In the genomic region with DNA sequence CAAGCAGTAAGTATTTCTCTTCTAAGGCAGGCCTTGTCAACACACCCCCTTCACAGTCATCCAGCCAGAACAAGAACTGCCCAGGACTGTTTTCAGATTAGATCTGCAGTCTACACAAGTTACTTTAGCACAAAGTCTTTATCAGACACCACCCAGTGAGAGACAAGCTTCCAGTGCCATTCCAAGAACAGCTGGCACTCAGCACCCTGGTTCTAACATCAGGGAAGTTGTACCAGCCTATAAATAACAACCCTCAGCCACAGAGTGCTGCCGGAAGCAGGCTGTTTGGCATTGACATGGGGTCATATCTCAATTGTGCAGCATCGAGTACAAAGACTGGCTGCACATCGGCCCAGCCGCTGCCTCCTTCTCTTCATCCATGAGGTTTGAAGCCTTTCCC, we compare ENCODE assay signal across 9 mouse cellular contexts. TPM values are rescaled to one million over a fixed set of nuclear protein-coding genes. Genes with fewer than 3 reads are reported as not detected.
DNase-seq lines count a peak whose midpoint lies in the region; ATAC-seq and TF ChIP-seq lines count a peak whose summit lies in the region.
"Had no signal": no experiment of that assay in that cellular context is flagged by ENCODE, and none has a peak within 500 bp of the region (broad histone marks: within the 10 kb centered on the region; RNA-seq: fewer than 3 reads in every experiment).

No protein-coding gene starts in this region.

- peaks cover 13% of the 10 kb centered on the region; the same call in 1 of the 2 replicates for H3K4me1 ChIP-seq in intestine, embryonic 14.5 days (replicated peaks; ENCODE audit: control insufficient read depth, insufficient read depth, low read length)
- no peaks in the 10 kb centered on the region for H3K4me1 ChIP-seq in intestine, postnatal 0 days (replicated peaks; ENCODE audit: control insufficient read depth, insufficient read depth, low read length)
- peaks cover 23% of the 10 kb centered on the region for H3K4me1 ChIP-seq in hindbrain, embryonic 15.5 days (replicated peaks)

- no peak for TF ChIP-seq CTCF in intestine, postnatal 0 days (IDR thresholded peaks at IDR 0.05; ENCODE audit: low read depth)

- no peak overlapping the region for H3K4me3 ChIP-seq in intestine, embryonic 14.5 days (ENCODE audit: low read depth, low read length)
- no peak overlapping the region for H3K4me3 ChIP-seq in intestine, postnatal 0 days (ENCODE audit: low read depth, low read length)
- H3K4me3 ChIP-seq in hindbrain, embryonic 15.5 days: no peak overlapping the region

- 0 out of 2 replicates have a peak, but pooled peaks have one; percentile 20 for ATAC-seq in intestine, embryonic 14.5 days (replicated peaks; ENCODE audit: low FRiP score, low TSS enrichment, low read depth)
- no peak for ATAC-seq in intestine, postnatal 0 days
- ATAC-seq in erythroid progenitor cell, adult 5-6 weeks (replicated peaks; ENCODE audit: low FRiP score, poor library complexity, severe bottlenecking): peak; percentile 46; the same call in 1 of the 2 replicates
- ATAC-seq in hindbrain, embryonic 15.5 days (ENCODE audit: low FRiP score, low read depth): no peak
- ATAC-seq: Patski had no signal

- no peaks in the 10 kb centered on the region for H3K36me3 ChIP-seq in intestine, embryonic 14.5 days (ENCODE audit: control insufficient read depth, insufficient read depth, low read length)
- no peaks in the 10 kb centered on the region for H3K36me3 ChIP-seq in intestine, postnatal 0 days (ENCODE audit: control insufficient read depth, insufficient read depth)
- H3K36me3 ChIP-seq in hindbrain, embryonic 15.5 days: no peaks in the 10 kb centered on the region

- no peaks in the 10 kb centered on the region for H3K9me3 ChIP-seq in intestine, embryonic 14.5 days (ENCODE audit: control insufficient read depth, low read length)
- H3K9me3 ChIP-seq in intestine, postnatal 0 days (ENCODE audit: control insufficient read depth): no peaks in the 10 kb centered on the region
- no peaks in the 10 kb centered on the region for H3K9me3 ChIP-seq in hindbrain, embryonic 15.5 days

- H3K9ac ChIP-seq in intestine, embryonic 14.5 days (ENCODE audit: low read length): no peak overlapping the region
- no peak overlapping the region for H3K9ac ChIP-seq in intestine, postnatal 0 days (ENCODE audit: low read depth, low read length)
- H3K9ac ChIP-seq in hindbrain, embryonic 15.5 days: no peak overlapping the region

- intact Hi-C loops in gastrocnemius, postnatal 14 days (cut with DNase I; ENCODE audit: low total_unique reads): no loop called here

- H3K4me2 ChIP-seq in intestine, embryonic 14.5 days (ENCODE audit: low read length): no peak overlapping the region
- no peak overlapping the region for H3K4me2 ChIP-seq in intestine, postnatal 0 days (replicated peaks; ENCODE audit: low read depth)
- H3K4me2 ChIP-seq in hindbrain, embryonic 15.5 days: peak overlapping the region; percentile 26; the same call in 1 of the 2 replicates

- no peak for DNase-seq in intestine, embryonic 14.5 days (ENCODE audit: low spot score)
- peak; percentile 88 for DNase-seq in lung, postnatal 36 days
- peak; percentile 49 to 58 for DNase-seq in thymus, postnatal 36 days
- no peak for DNase-seq in adipocyte (ENCODE audit: low spot score)
- DNase-seq in gastrocnemius, postnatal 14 days: no peak

- no peaks in the 10 kb centered on the region for H3K27me3 ChIP-seq in intestine, embryonic 14.5 days (replicated peaks; ENCODE audit: control insufficient read depth, insufficient read depth, low read length)
- no peaks in the 10 kb centered on the region for H3K27me3 ChIP-seq in intestine, postnatal 0 days (replicated peaks; ENCODE audit: control insufficient read depth, insufficient read depth, low read length)
- no peaks in the 10 kb centered on the region for H3K27me3 ChIP-seq in hindbrain, embryonic 15.5 days
- H3K27me3 ChIP-seq: Patski had no signal

- WGBS in intestine, embryonic 14.5 days: 16% methylated on average over 4 of the region's 4 CpGs
- 40% methylated on average over 4 of the region's 4 CpGs for whole genome bisulfite sequencing in intestine, postnatal 0 days
- WGBS in hindbrain, embryonic 15.5 days: 8% methylated on average over 4 of the region's 4 CpGs

- H3K27ac ChIP-seq in intestine, embryonic 14.5 days (ENCODE audit: low read depth): no peak overlapping the region
- H3K27ac ChIP-seq in intestine, postnatal 0 days (ENCODE audit: low read depth, low read length): no peak overlapping the region
- H3K27ac ChIP-seq in hindbrain, embryonic 15.5 days (replicated peaks): no peak overlapping the region

RNA-seq across cellular contexts. Expression of gene Ripor2, which starts 21.0 kb away (rescaled TPM):
- 1.7 and 2.3 TPM in 2 replicates for polyA plus RNA-seq in intestine, embryonic 14.5 days (2014; fragmentation: Nextera tagmentation; extraction: Ambion mirVana)
- 0.70 and 0.80 TPM in 2 replicates for polyA plus RNA-seq in intestine, postnatal 0 days (2015; fragmentation: Nextera tagmentation; extraction: Ambion mirVana)
- 15.5 and 26.3 TPM in 2 replicates for total RNA-seq in erythroid progenitor cell, adult 5-6 weeks (2015; ENCODE audit: low replicate concordance)
- 7.1 and 19.1 TPM in 2 replicates for total RNA-seq in erythroid progenitor cell, adult 5-6 weeks (2017; ENCODE audit: low replicate concordance)
- 21.2 and 26.0 TPM in 2 replicates for polyA plus RNA-seq in hindbrain, embryonic 15.5 days (2015; fragmentation: Nextera tagmentation; extraction: Ambion mirVana)
- 1 to 10 TPM; 5.3 to 8.4 TPM for total RNA-seq in gastrocnemius, postnatal 14 days (2021)

Comparison
In these comparisons a context has a peak if more than half of its experiments do, and no peak if none do; other contexts are left out.
1. ATAC-seq: peak in intestine, embryonic 14.5 days (single experiment) and erythroid progenitor cell, adult 5-6 weeks (single experiment); none in intestine, postnatal 0 days (single experiment) and hindbrain, embryonic 15.5 days (single experiment).
2. DNase-seq: peak in lung, postnatal 36 days (single experiment) and thymus, postnatal 36 days (2 of 2); none in intestine, embryonic 14.5 days (single experiment), adipocyte (single experiment) and gastrocnemius, postnatal 14 days (single experiment).